Mouse (Mus musculus): Measurements from ENCODE around the gene Cyp4x1. TPM values are rescaled to one million over a fixed set of nuclear protein-coding genes. Genes with fewer than 3 reads are reported as not detected.

The Cyp4x1 gene
- total and polyA plus RNA-seq, 2 experiments from 2014 or later, result 11.3 to 24.7 TPM

DNA sequence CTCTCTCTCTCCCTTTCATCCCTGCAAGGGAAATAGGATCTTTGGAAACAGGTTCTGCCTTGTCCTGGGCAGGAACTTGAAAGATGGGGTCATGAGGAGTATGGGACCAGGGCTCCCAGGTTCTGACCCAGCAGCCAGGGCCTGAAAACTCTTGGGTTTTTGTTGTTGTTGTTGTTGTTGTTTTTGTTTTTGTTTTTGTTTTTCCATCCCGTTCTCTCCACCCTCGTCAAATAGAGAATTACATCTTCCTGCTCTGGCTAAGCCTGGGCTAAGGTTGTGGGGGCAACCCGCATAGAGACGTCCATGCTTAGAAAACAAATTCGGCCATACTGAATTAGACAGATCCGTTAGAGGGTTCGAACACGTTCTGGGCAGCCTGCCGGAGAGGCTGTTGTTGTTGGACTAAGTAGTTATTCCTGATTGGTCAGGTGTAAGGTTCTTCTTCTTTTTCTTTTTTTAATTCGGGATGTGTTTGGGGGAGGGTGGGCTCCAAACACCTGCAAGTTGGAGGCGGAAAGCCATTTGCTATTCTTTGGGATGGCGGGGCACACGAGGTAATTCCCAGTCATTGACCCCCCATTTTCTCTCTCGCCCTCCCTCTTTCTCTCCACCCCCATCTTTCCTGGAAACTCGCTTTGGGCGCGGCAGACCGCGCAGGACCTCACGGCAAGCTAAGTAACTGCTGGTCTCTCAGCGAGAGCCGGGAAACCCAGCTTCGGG lies 75.0 kb downstream of the Cyp4x1 start:
- Histone ChIP-seq H3K4me1 (ENCODE audit: insufficient read depth, low read length) (no peaks in the 10 kb centered on the region), H3K4me2 (ENCODE audit: low read depth, low read length, poor library complexity, severe bottlenecking) (peak overlapping the region; percentile 46), H3K36me3 (ENCODE audit: insufficient read depth, low read length) (no peaks in the 10 kb centered on the region), H3K4me3 (ENCODE audit: low read depth, low read length) (peak overlapping the region; percentile 42), H3K9ac (replicated peaks; ENCODE audit: low read length, poor library complexity, severe bottlenecking) (peak overlapping the region; percentile 20), H3K27me3 (ENCODE audit: insufficient read depth, low read length) (peaks cover 41% of the 10 kb centered on the region), H3K27ac (ENCODE audit: low read depth, low read length) (peak overlapping the region; percentile 84), H3K9me3 (ENCODE audit: low read length) (no peaks in the 10 kb centered on the region)
- TF ChIP-seq CTCF (IDR thresholded peaks at IDR 0.05), result no peak
- ATAC-seq (ENCODE audit: low FRiP score), result no peak
- no peak for DNase-seq (ENCODE audit: low spot score)
- 1% methylated on average over 23 of the region's 23 CpGs for WGBS

DNA sequence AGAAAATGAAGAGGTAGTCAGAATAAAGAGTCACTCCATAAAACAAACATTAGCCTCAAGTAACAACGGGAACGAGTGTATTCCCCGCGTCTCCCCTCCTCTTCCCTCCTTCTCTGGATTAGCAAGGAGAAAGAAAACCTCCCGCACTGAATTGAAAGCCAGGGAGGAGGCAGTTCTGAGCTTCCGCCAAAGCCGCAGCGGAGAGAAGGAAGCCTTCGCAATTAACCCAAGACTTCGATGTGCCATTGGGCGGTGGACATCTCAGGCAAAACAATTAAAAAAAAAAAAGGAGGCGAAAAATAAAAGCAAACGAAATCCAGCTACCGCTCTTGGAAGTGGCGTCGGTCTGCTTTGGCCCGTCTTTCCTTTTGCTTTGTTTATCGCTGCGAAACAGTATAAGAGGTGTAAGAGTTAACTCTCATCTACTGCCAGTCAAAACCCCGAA lies 75.7 kb downstream of the Cyp4x1 start:
- Histone ChIP-seq H3K27ac (ENCODE audit: low read depth, low read length) (peak overlapping the region; percentile 84), H3K4me1 (ENCODE audit: insufficient read depth, low read length) (no peaks in the 10 kb centered on the region), H3K9ac (replicated peaks; ENCODE audit: low read length, poor library complexity, severe bottlenecking) (peak overlapping the region; percentile 69), H3K4me3 (ENCODE audit: low read depth, low read length) (peak overlapping the region; percentile 42), H3K4me2 (ENCODE audit: low read depth, low read length, poor library complexity, severe bottlenecking) (peak overlapping the region; percentile 46), H3K27me3 (ENCODE audit: insufficient read depth, low read length) (peaks cover 44% of the 10 kb centered on the region), H3K36me3 (ENCODE audit: insufficient read depth, low read length) (no peaks in the 10 kb centered on the region), H3K9me3 (ENCODE audit: low read length) (no peaks in the 10 kb centered on the region)
- DNase-seq (ENCODE audit: low spot score) (no peak), ATAC-seq (ENCODE audit: low FRiP score) (no peak)
- 1% methylated on average over 20 of the region's 20 CpGs for WGBS
- TF ChIP-seq CTCF (IDR thresholded peaks at IDR 0.05), result no peak

DNA sequence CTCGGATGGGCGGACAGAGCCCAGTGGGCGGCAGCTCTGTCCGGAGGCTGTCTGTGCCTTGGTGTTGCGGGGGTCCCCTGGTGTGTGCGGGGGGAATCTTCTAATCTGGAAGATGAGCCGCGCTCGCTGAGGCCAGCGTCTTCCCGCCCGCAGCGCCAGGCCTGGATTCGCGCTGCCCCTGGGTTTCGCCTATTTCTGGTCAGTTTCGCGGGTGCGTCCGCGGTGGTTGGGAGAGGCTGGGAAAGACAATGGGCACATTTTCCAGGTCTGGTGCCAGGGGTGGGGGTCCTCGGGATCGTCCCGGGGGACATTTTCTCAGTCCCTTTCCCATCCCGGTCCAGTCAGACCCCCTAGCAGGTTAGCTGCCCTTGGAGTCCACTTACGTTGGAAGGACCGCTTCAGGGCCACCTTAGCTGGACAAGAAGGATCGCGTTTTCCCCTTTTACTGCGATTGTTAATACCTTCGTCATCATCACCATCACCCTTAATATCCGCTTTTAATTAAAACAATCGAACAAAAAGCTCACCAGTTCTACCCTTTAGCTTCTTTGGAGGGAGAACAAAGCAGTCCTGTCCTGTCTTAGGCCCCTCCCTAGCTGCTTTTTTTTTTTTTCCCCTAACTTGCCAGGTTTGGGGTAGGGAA lies 76.3 kb downstream of the Cyp4x1 start:
- Histone ChIP-seq H3K9ac (replicated peaks; ENCODE audit: low read length, poor library complexity, severe bottlenecking) (peak overlapping the region; percentile 69), H3K9me3 (ENCODE audit: low read length) (no peaks in the 10 kb centered on the region), H3K27me3 (ENCODE audit: insufficient read depth, low read length) (peaks cover 44% of the 10 kb centered on the region), H3K36me3 (ENCODE audit: insufficient read depth, low read length) (no peaks in the 10 kb centered on the region), H3K4me1 (ENCODE audit: insufficient read depth, low read length) (0 out of 2 replicates have a peak, but pooled peaks cover under 1% of the 10 kb centered on the region), H3K4me2 (ENCODE audit: low read depth, low read length, poor library complexity, severe bottlenecking) (peak overlapping the region; percentile 46), H3K27ac (ENCODE audit: low read depth, low read length) (peak overlapping the region; percentile 84), H3K4me3 (ENCODE audit: low read depth, low read length) (peak overlapping the region; percentile 42)
- DNase-seq (ENCODE audit: low spot score) (no peak), ATAC-seq (ENCODE audit: low FRiP score) (peak; percentile 41; the same call in 1 of the 2 replicates)
- WGBS, result under 1% methylated on average over 33 of the region's 33 CpGs
- no peak for TF ChIP-seq CTCF (IDR thresholded peaks at IDR 0.05)

DNA sequence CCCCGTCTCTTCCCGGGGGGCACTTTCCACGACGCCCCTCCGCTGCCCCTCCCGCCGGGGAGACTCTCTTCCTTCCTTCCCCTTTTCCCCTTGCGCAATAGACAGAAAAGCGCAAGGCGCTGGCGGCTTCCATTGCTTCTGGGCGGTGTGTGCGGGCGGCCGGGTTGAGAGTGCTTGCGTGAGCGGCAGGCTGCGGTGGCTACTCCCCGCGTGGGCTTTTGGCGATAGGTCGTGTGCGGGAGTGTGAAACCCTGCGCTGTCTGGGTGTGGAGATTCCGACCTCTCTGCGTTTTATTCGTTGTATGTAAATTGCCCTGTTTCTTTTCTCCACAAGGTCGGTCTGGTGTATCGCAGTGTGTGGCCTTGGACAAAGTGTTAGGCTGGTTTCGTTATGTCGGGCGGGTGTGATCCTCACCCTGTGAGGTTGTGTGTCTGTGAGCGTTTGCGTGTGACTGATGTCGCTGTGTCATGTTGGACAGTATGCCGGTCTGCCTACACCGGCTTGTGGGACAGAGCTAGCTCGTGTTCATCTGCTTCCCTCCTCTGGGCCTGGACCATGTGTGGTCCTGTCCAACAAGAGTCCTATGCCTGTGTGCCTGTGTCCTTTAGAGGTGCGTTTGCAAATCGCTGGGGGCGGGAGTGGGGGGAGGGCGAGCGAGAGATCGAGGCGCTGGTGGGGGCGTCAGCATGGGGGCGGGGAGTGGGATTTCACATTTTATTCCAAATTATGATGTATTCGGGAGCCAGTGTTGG lies 77.0 kb downstream of the Cyp4x1 start:
- DNase-seq (ENCODE audit: low spot score), result peak; percentile 17

DNA sequence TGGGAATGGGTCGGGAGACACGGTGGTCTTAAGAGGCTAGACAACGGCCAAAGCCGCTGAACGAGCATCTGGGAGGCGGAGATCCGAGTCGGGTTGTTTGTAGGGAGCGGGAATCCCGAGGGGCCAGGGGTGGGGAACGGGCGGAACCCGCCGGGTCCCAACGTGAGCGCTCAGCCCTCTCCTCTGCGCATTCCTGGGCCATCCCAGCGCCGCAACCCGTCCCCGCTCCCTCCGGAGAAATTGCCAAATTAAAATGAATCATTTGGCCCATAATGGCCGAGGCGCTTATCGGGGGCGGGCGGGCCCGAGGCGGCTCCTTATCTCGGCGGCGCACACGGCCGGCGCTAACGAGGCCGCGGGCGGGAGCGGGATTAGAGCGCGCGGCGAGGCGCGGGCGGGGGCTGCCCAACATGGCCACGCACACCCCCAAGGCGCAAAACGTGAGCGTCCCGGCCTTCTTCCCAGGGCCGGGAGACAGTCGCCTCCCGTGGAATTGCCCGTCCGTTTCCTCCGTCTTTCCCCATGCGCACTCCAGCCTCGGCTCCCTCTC lies 77.6 kb downstream of the Cyp4x1 start, which contains the start of gene Tal1:
TSS of gene Tal1 (plus strand) at position 56 of the 550 bp plus-strand sequence.
- 1% methylated on average over 58 of the region's 60 CpGs for WGBS
- Histone ChIP-seq H3K4me1 (ENCODE audit: insufficient read depth, low read length) (0 out of 2 replicates have a peak, but pooled peaks cover 3% of the 10 kb centered on the region), H3K4me2 (ENCODE audit: low read depth, low read length, poor library complexity, severe bottlenecking) (peak within 1 kb of the TSS; percentile 46), H3K27ac (ENCODE audit: low read depth, low read length) (peak within 1 kb of the TSS; percentile 84), H3K4me3 (ENCODE audit: low read depth, low read length) (peak within 1 kb of the TSS; percentile 42), H3K9ac (replicated peaks; ENCODE audit: low read length, poor library complexity, severe bottlenecking) (peak within 1 kb of the TSS; percentile 69), H3K27me3 (ENCODE audit: insufficient read depth, low read length) (peaks cover 35% of the 10 kb centered on the region), H3K36me3 (ENCODE audit: insufficient read depth, low read length) (no peaks in the 10 kb centered on the region), H3K9me3 (ENCODE audit: low read length) (no peaks in the 10 kb centered on the region)
- DNase-seq (ENCODE audit: low spot score), result no peak
- TF ChIP-seq CTCF (IDR thresholded peaks at IDR 0.05), result no peak
- peak; percentile 64 for ATAC-seq (ENCODE audit: low FRiP score)

More for the DNA sequence above, 77.0 kb downstream of the Cyp4x1 start:
- Histone ChIP-seq H3K4me1 (ENCODE audit: insufficient read depth, low read length) (0 out of 2 replicates have a peak, but pooled peaks cover 3% of the 10 kb centered on the region), H3K9me3 (ENCODE audit: low read length) (no peaks in the 10 kb centered on the region), H3K27me3 (ENCODE audit: insufficient read depth, low read length) (peaks cover 39% of the 10 kb centered on the region), H3K27ac (ENCODE audit: low read depth, low read length) (peak overlapping the region; percentile 84), H3K4me3 (ENCODE audit: low read depth, low read length) (peak overlapping the region; percentile 42), H3K36me3 (ENCODE audit: insufficient read depth, low read length) (no peaks in the 10 kb centered on the region), H3K4me2 (ENCODE audit: low read depth, low read length, poor library complexity, severe bottlenecking) (peak overlapping the region; percentile 46), H3K9ac (replicated peaks; ENCODE audit: low read length, poor library complexity, severe bottlenecking) (peak overlapping the region; percentile 69)
- peak; percentile 78 for ATAC-seq (ENCODE audit: low FRiP score)
- under 1% methylated on average over 46 of the region's 48 CpGs for WGBS
- no peak for TF ChIP-seq CTCF (IDR thresholded peaks at IDR 0.05)

Other genes with a start within 250 kb of the Cyp4x1 start
- gene Foxd2, start 225.4 kb downstream of the Cyp4x1 start, total RNA-seq (2014; rRNA removed), result 1.0 and 2.5 TPM in 2 replicates
- gene Foxd2, start 225.4 kb downstream of the Cyp4x1 start, polyA plus RNA-seq (2015; fragmentation: Nextera tagmentation; extraction: Ambion mirVana), result 0.44 and 0.58 TPM in 2 replicates
- gene Foxe3, start 208.3 kb downstream of the Cyp4x1 start, total RNA-seq (2014; rRNA removed), result 0.27 TPM in 1 of 2 replicates, not detected in the other
- 0.31 and 0.39 TPM in 2 replicates for gene Foxe3, start 208.3 kb downstream of the Cyp4x1 start, polyA plus RNA-seq (2015; fragmentation: Nextera tagmentation; extraction: Ambion mirVana)
- gene Cmpk1, start 147.0 kb downstream of the Cyp4x1 start, total RNA-seq (2014; rRNA removed), result 83.6 and 116 TPM in 2 replicates
- gene Cmpk1, start 147.0 kb downstream of the Cyp4x1 start, polyA plus RNA-seq (2015; fragmentation: Nextera tagmentation; extraction: Ambion mirVana), result 231 and 234 TPM in 2 replicates
- 1.9 and 2.6 TPM in 2 replicates for gene Stil, start 134.1 kb downstream of the Cyp4x1 start, total RNA-seq (2014; rRNA removed)
- gene Stil, start 134.1 kb downstream of the Cyp4x1 start, polyA plus RNA-seq (2015; fragmentation: Nextera tagmentation; extraction: Ambion mirVana), result 1.4 and 1.8 TPM in 2 replicates
- 64.8 and 73.5 TPM in 2 replicates for gene Tal1, start 77.9 kb downstream of the Cyp4x1 start, total RNA-seq (2014; rRNA removed)
- 6.6 and 6.8 TPM in 2 replicates for gene Tal1, start 77.9 kb downstream of the Cyp4x1 start, polyA plus RNA-seq (2015; fragmentation: Nextera tagmentation; extraction: Ambion mirVana)
- gene Pdzk1ip1, start 45.6 kb downstream of the Cyp4x1 start, total RNA-seq (2014; rRNA removed), result 1.3 and 1.9 TPM in 2 replicates
- gene Pdzk1ip1, start 45.6 kb downstream of the Cyp4x1 start, polyA plus RNA-seq (2015; fragmentation: Nextera tagmentation; extraction: Ambion mirVana), result 3.0 and 3.7 TPM in 2 replicates
- gene Cyp4a29, start 107.8 kb upstream of the Cyp4x1 start, total RNA-seq (2014; rRNA removed), result not detected in 2 replicates
- gene Cyp4a29, start 107.8 kb upstream of the Cyp4x1 start, polyA plus RNA-seq (2015; fragmentation: Nextera tagmentation; extraction: Ambion mirVana), result not detected in 2 replicates
- gene Cyp4a12a, start 164.8 kb upstream of the Cyp4x1 start, total RNA-seq (2014; rRNA removed), result not detected in 2 replicates
- gene Cyp4a12a, start 164.8 kb upstream of the Cyp4x1 start, polyA plus RNA-seq (2015; fragmentation: Nextera tagmentation; extraction: Ambion mirVana), result not detected in 2 replicates

All from midbrain, postnatal 0 days (tissue).